Mouse (Mus musculus): ENCODE measurements at regions not wholly inside any gene's neighbourhood (a gene's known extent, or its start where the extent isn't known, plus 50 kb on each side); places are given as distances from the start of the nearest gene placed in this dataset.

DNA sequence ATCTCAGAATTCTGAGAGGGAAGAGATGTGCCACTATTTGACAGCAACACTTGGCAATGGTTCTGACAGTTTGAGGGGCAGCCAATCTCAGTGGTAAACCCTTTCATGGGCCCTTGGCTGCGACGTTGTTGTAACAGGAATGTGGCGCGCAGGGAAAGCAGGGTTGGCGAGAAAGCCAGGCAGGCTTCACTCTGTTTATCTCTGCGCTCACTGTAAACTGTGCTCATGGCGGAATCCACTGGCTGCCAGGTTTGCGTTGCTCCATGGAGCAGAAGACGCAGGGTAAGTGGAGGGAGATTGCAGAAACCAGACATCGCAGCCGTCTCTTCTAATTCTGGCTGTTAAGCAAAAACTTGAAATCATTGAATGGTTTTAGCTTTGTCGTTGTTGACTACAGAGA lies 465.9 kb upstream of the Pou3f3 start:
- TF ChIP-seq MAX (IDR thresholded peaks at IDR 0.05; ENCODE audit: low read depth): no peak
- no peak for TF ChIP-seq REST (IDR thresholded peaks at IDR 0.05; ENCODE audit: insufficient read depth, insufficient read length)
- TF ChIP-seq CEBPB (IDR thresholded peaks at IDR 0.05; ENCODE audit: insufficient read depth, poor library complexity, severe bottlenecking): no peak
- no peak for TF ChIP-seq TCF12 (IDR thresholded peaks at IDR 0.05; ENCODE audit: insufficient read depth, poor library complexity, severe bottlenecking)
- no peak for TF ChIP-seq POLR2A (IDR thresholded peaks at IDR 0.05; ENCODE audit: insufficient read length, low read depth)
- TF ChIP-seq TCF3 (IDR thresholded peaks at IDR 0.05; ENCODE audit: insufficient read length, low read depth): no peak
- no peak for TF ChIP-seq E2F4 (IDR thresholded peaks at IDR 0.05; ENCODE audit: insufficient read depth)
- TF ChIP-seq SRF (IDR thresholded peaks at IDR 0.05; ENCODE audit: control insufficient read depth, insufficient read length, low read depth): no peak
- no peak for TF ChIP-seq USF1 (IDR thresholded peaks at IDR 0.05; ENCODE audit: low read depth)
- no peak for TF ChIP-seq MYOG (IDR thresholded peaks at IDR 0.05; ENCODE audit: control insufficient read depth in 1 of 3, insufficient read depth in 1 of 3, insufficient read length in 2 of 3, low read depth in 2 of 3)
- TF ChIP-seq MYOD1 (IDR thresholded peaks at IDR 0.05; ENCODE audit: control insufficient read depth in 1 of 3, insufficient read length in 2 of 3, low read depth in 2 of 3): no peak
- no peak for TF ChIP-seq POLR2AphosphoS2 (IDR thresholded peaks at IDR 0.05; ENCODE audit: insufficient read length, low read depth)
